Mouse (Mus musculus) cerebellum, adult 2 months (tissue): Measurements from ENCODE around the gene Rfc2.

Source experiments
- CTCF ChIP-seq: fragments of 200-500 bp; IDR thresholded peaks from 2 replicates; pipeline ENCODE4 v1.5.1; 2011; ENCODE audit warnings: low read depth, mild to moderate bottlenecking, control low read depth, low read length, moderate library complexity, borderline replicate concordance; ENCODE audit not compliant: insufficient read depth
- POLR2A ChIP-seq: fragments of 200-500 bp; IDR thresholded peaks from 2 replicates; pipeline ENCODE4 v1.6.1; 2011; ENCODE audit warnings: low read length, control low read depth, borderline replicate concordance; ENCODE audit not compliant: insufficient read depth

DNA sequence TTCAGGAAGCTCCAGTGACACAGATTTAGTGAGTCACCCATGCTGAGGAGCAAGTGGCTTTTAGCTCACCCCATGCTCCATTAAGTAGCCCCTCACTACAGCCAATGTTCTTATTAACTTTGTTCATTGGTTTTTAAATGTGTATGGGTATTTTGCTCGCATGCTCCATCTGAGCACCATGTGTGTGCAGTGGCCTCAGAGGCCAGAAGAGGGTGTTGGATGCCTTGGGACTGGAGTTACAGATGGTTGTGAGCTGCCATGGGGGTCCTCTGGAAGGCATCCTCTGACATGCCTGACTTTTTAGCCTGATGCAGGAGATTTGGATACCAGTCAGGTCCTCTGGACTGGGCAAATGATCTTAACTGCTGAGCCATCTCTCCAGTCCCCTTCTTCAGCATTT, 63.0 kb downstream of the Rfc2 start:
- TF ChIP-seq CTCF (no peak), POLR2A (no peak)
